Mouse (Mus musculus): ENCODE measurements around the gene Pabpn1l.

- TF ChIP-seq CTCF (conservative IDR thresholded peaks at IDR 0.05; ENCODE audit: low read length) (no peak), POU5F1 (IDR thresholded peaks at IDR 0.05; ENCODE audit: borderline replicate concordance, low read length) (no peak), NANOG (IDR thresholded peaks at IDR 0.05; ENCODE audit: borderline replicate concordance, low read length) (no peak)
These were observed 39.4 kb upstream of the Pabpn1l start for GRCm38 (mm10) chr8:122661894-122662293.

All from E14TG2a.4 (cell line).